Mouse (Mus musculus): ENCODE results near the gene Dgcr6.

DNA sequence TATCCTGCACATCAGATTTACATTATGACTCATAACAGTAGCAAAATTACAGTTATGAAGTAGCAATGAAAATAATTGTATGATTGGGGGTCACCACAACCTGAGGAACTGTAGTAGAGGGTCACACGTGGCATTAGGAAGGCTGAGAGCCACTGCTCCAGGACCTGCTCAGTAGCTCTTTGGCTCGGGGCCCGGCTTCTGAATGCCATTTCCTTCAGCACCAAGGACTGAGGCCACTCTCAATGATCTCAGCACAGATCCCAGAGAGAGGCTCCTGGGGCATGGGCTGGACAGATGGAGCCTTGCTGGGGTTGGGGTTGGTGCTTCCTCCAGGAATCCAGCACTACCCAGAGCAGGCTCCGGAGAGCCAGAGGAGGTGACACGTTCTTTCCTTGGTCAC lies 34.4 kb downstream of the Dgcr6 start:
- TF ChIP-seq CTCF (IDR thresholded peaks at IDR 0.05; ENCODE audit: control insufficient read depth, insufficient read depth, insufficient replicate concordance, low read depth, low read length) = no peak
- TF ChIP-seq POLR2A (IDR thresholded peaks at IDR 0.05; ENCODE audit: control insufficient read depth, low read depth, low read length) = no peak

Measured in testis, adult 2 months (tissue).